Mouse (Mus musculus): ENCODE measurements around the gene Hspe1.

The Hspe1 gene

DNA sequence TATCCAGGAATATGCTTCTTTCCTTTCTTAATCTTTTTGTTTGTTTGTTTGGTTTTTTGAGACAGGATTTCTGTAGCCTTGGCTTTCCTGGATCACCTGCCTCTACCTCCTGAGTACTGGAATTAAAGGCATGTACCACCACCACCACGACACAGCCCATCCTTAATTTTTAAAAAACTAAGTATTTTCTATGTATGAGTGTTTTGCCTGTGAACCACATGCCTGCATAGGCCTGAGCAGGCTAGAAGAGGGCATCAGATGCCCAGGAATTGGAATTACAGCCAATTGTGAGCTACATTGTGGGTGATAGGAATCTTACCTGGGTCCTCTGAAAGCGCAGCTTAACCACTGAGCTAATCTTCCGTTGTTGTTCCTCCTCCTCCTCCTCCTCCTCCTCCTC is 46.4 kb downstream of the Hspe1 start:
- no peak for DNase-seq (ENCODE audit: low spot score in 2 of 2)

DNA sequence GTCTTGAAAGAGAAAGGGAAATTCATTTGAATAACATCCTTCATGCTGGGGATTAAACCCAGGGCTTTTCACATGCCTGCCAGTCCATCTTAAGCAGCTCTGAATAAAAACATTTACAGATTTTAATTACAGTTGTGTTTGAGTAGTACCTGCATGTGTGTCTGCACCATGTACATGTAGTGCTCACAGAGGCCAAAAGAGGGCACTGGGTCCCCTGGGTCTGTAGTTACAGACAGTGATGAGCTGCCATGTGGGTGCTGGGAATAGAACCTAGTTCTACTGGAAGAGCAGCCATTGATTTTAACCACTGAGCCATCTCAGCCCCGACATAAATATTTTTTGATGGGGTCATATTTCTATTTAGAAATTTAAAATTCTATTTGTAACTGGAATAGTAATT is 47.9 kb downstream of the Hspe1 start:
- DNase-seq (ENCODE audit: low spot score in 2 of 2) = no peak
